Mouse (Mus musculus): ENCODE measurements around the gene Sec24a.

DNA sequence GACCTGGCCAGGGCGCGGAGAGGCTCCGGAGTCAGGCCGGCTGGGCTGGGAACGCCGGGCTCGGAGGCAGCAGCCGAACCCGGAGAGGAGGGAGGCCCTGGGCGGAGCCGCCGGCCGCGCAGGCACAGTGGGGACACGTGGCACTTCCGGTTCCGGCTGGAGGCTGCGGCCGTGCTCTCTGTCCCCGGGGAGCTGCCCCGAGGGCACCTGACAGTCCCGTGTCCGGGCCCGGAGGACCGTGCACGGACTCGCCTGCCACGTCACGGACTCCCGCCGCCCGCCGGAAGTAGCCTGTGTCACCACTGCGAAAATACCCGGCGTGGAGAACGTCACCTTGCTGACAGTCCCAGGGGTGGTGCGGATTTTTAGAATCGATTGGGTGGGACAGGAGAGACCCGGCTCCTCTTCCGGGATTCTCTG lies 7.1 kb downstream of the Sec24a start:
- TF ChIP-seq POLR2A (IDR thresholded peaks at IDR 0.05; ENCODE audit: control insufficient read depth, extremely low read depth, insufficient read depth, low read length, poor library complexity), result peak; percentile 64; the same call in 1 of the 2 replicates
- no peak for TF ChIP-seq CTCF (IDR thresholded peaks at IDR 0.05; ENCODE audit: borderline replicate concordance, control insufficient read depth, extremely low read depth, insufficient read depth, low read length, poor library complexity)

Measured in thymus, adult 2 months (tissue).